ENCODE assay signal across 11 mouse cellular contexts in genomic region chr5:119138293-119138692, GRCm38 (mm10).
A peak's percentile ranks its signal among the peaks of the same experiment; 100 is the strongest.
DNase-seq lines count a peak whose midpoint lies in the region; ATAC-seq and TF ChIP-seq lines count a peak whose summit lies in the region.
"Had no signal": no experiment of that assay in that cellular context is flagged by ENCODE, and none has a peak within 500 bp of the region (broad histone marks: within the 10 kb centered on the region; RNA-seq: fewer than 3 reads in every experiment).

No protein-coding gene starts in this region.

- ATAC-seq in kidney, embryonic 14.5 days (ENCODE audit: low FRiP score, low TSS enrichment) = no peak
- ATAC-seq in embryonic facial prominence, embryonic 15.5 days (ENCODE audit: insufficient number of reproducible peaks, low FRiP score, low TSS enrichment, low read depth) = no peak
- ATAC-seq in lung, embryonic 16.5 days (ENCODE audit: low read depth) = no peak
- ATAC-seq in frontal cortex, adult (ENCODE audit: low TSS enrichment) = no peak

- 51% methylated on average over 14 of the region's 14 CpGs for WGBS in kidney, embryonic 14.5 days
- WGBS in embryonic facial prominence, embryonic 15.5 days = 31% methylated on average over 14 of the region's 14 CpGs
- WGBS in lung, embryonic 16.5 days = 29% methylated on average over 14 of the region's 14 CpGs

- DNase-seq in cerebellum, postnatal 10 days = peak; percentile 15 to 23
- no peak for DNase-seq in cerebellum, postnatal 4 days (ENCODE audit: low spot score in 2 of 2)
- DNase-seq in kidney, postnatal 10 days = no peak
- no peak for DNase-seq in layer of hippocampus, adult 2 months (ENCODE audit: low spot score in 2 of 2)
- DNase-seq: adrenal gland, postnatal 10 days; thymus, postnatal 14 days had no signal

- H3K27me3 ChIP-seq in kidney, embryonic 14.5 days (ENCODE audit: control insufficient read depth, insufficient read depth, low read length) = peaks cover 4% of the 10 kb centered on the region; the same call in 1 of the 2 replicates
- H3K27me3 ChIP-seq in embryonic facial prominence, embryonic 15.5 days = 0 out of 2 replicates have a peak, but pooled peaks cover 3% of the 10 kb centered on the region
- H3K27me3 ChIP-seq in lung, embryonic 16.5 days (ENCODE audit: control insufficient read depth, insufficient read depth, low read depth, low read length) = no peaks in the 10 kb centered on the region

- peak overlapping the region; percentile 26; the same call in 1 of the 2 replicates for H3K4me2 ChIP-seq in kidney, embryonic 14.5 days (replicated peaks; ENCODE audit: low read depth, low read length)
- H3K4me2 ChIP-seq in embryonic facial prominence, embryonic 15.5 days (replicated peaks) = 0 out of 2 replicates have a peak overlapping the region, but pooled peaks have one; percentile 22
- peak overlapping the region; percentile 12; the same call in 1 of the 2 replicates for H3K4me2 ChIP-seq in lung, embryonic 16.5 days (ENCODE audit: low read depth, low read length)
- H3K4me2 ChIP-seq: midbrain, embryonic 12.5 days had no signal

- peak overlapping the region; percentile 79 for H3K27ac ChIP-seq in kidney, embryonic 14.5 days (ENCODE audit: low read depth, low read length)
- H3K27ac ChIP-seq in embryonic facial prominence, embryonic 15.5 days (replicated peaks) = no peak overlapping the region
- H3K27ac ChIP-seq in lung, embryonic 16.5 days (ENCODE audit: low read length) = no peak overlapping the region
- no peak overlapping the region for H3K27ac ChIP-seq in layer of hippocampus, adult 2 months
- H3K27ac ChIP-seq: midbrain, embryonic 12.5 days had no signal

- 0 out of 2 replicates have a peak overlapping the region, but pooled peaks have one; percentile 23 for H3K9ac ChIP-seq in kidney, embryonic 14.5 days (ENCODE audit: low read depth, low read length)
- H3K9ac ChIP-seq in embryonic facial prominence, embryonic 15.5 days = no peak overlapping the region
- peak overlapping the region; percentile 17; the same call in 1 of the 2 replicates for H3K9ac ChIP-seq in lung, embryonic 16.5 days (ENCODE audit: low read length)
- H3K9ac ChIP-seq: midbrain, embryonic 12.5 days had no signal

- TF ChIP-seq CTCF in layer of hippocampus, adult 2 months (conservative IDR thresholded peaks at IDR 0.05) = no peak

- no peaks in the 10 kb centered on the region for H3K36me3 ChIP-seq in kidney, embryonic 14.5 days (ENCODE audit: control insufficient read depth, insufficient read depth, low read length)
- no peaks in the 10 kb centered on the region for H3K36me3 ChIP-seq in embryonic facial prominence, embryonic 15.5 days
- H3K36me3 ChIP-seq in lung, embryonic 16.5 days (ENCODE audit: control insufficient read depth, insufficient read depth, low read length) = no peaks in the 10 kb centered on the region
- H3K36me3 ChIP-seq: midbrain, embryonic 12.5 days had no signal

- H3K9me3 ChIP-seq in kidney, embryonic 14.5 days (ENCODE audit: control insufficient read depth, low read length) = no peaks in the 10 kb centered on the region
- no peaks in the 10 kb centered on the region for H3K9me3 ChIP-seq in embryonic facial prominence, embryonic 15.5 days (replicated peaks)
- no peaks in the 10 kb centered on the region for H3K9me3 ChIP-seq in lung, embryonic 16.5 days (ENCODE audit: control insufficient read depth, low read length)
- H3K9me3 ChIP-seq: midbrain, embryonic 12.5 days had no signal

- no peak overlapping the region for H3K4me3 ChIP-seq in kidney, embryonic 14.5 days (ENCODE audit: low read length)
- H3K4me3 ChIP-seq in embryonic facial prominence, embryonic 15.5 days (replicated peaks) = no peak overlapping the region
- H3K4me3 ChIP-seq in lung, embryonic 16.5 days (ENCODE audit: low read length) = no peak overlapping the region
- H3K4me3 ChIP-seq in layer of hippocampus, adult 2 months = no peak overlapping the region
- H3K4me3 ChIP-seq: midbrain, embryonic 12.5 days had no signal

- H3K4me1 ChIP-seq in kidney, embryonic 14.5 days (ENCODE audit: control insufficient read depth, insufficient read depth, low read length) = peaks cover 22% of the 10 kb centered on the region; the same call in 1 of the 2 replicates
- peaks cover 34% of the 10 kb centered on the region for H3K4me1 ChIP-seq in embryonic facial prominence, embryonic 15.5 days
- H3K4me1 ChIP-seq in lung, embryonic 16.5 days (replicated peaks; ENCODE audit: control insufficient read depth, insufficient read depth, low read length) = peaks cover 8% of the 10 kb centered on the region; the same call in 1 of the 2 replicates

Comparison
In these comparisons a context has a peak if more than half of its experiments do, and no peak if none do; other contexts are left out.
1. DNase-seq: peak in cerebellum, postnatal 10 days (2 of 2); none in cerebellum, postnatal 4 days (0 of 2), kidney, postnatal 10 days (single experiment) and layer of hippocampus, adult 2 months (0 of 2).
2. Peak in every context shown above with its lines, with median percentiles within 50 percentile points of each other: H3K4me2 ChIP-seq.